Mouse (Mus musculus) midbrain, embryonic 16.5 days (tissue): Measurements from ENCODE around the gene Patj. TPM values are rescaled to one million over a fixed set of nuclear protein-coding genes. Genes with fewer than 3 reads are reported as not detected.
A peak's percentile ranks its signal among the peaks of the same experiment; 100 is the strongest.

ENCODE experiments used
- ATAC-seq: fragments of 200-750 bp; cut with Nextera tagmentation; 2 replicates; pipeline ENCODE4 v1.8.0; 2017; ENCODE audit warnings: moderate TSS enrichment
- H3K27ac ChIP-seq: fragments of 300-500 bp; sonication (generic); 2 replicates; pipeline ENCODE4 v1.5.1; 2014; ENCODE audit warnings: mild to moderate bottlenecking, low read length, mixed read lengths
- H3K27me3 ChIP-seq: fragments of 300-500 bp; sonication (generic); 2 replicates; pipeline ENCODE4 v1.6.1; 2014; ENCODE audit warnings: low read depth, low read length, mixed read lengths; ENCODE audit not compliant: control insufficient read depth, insufficient read depth
- H3K36me3 ChIP-seq: fragments of 300-500 bp; sonication (generic); 2 replicates; pipeline ENCODE4 v1.6.1; 2014; ENCODE audit warnings: mild to moderate bottlenecking, low read length, moderate library complexity, mixed read lengths; ENCODE audit not compliant: control insufficient read depth, insufficient read depth
- H3K4me1 ChIP-seq: fragments of 300-500 bp; sonication (generic); 2 replicates; pipeline ENCODE4 v1.6.1; 2014; ENCODE audit warnings: mild to moderate bottlenecking, low read length, mixed read lengths; ENCODE audit not compliant: control insufficient read depth, insufficient read depth
- H3K4me2 ChIP-seq: fragments of 300-500 bp; sonication (generic); 2 replicates; pipeline ENCODE4 v1.6.1; 2014; ENCODE audit warnings: mild to moderate bottlenecking, low read length, mixed read lengths
- H3K4me3 ChIP-seq: fragments of 300-500 bp; sonication (generic); 2 replicates; pipeline ENCODE4 v1.5.1; 2014; ENCODE audit warnings: low read depth, mild to moderate bottlenecking, low read length, moderate library complexity, mixed read lengths
- H3K9ac ChIP-seq: fragments of 300-500 bp; sonication (generic); 2 replicates; pipeline ENCODE4 v1.6.1; 2014; ENCODE audit warnings: low read depth, low read length, mixed read lengths
- H3K9me3 ChIP-seq: fragments of 300-500 bp; sonication (generic); replicated peaks from 2 replicates; pipeline ENCODE4 v1.6.1; 2014; ENCODE audit warnings: mild to moderate bottlenecking, low read length, mixed read lengths; ENCODE audit not compliant: control insufficient read depth, poor library complexity, severe bottlenecking
- WGBS: fragments of 180-500 bp; shearing (Covaris S2); extraction: QIAGEN DNeasy Blood & Tissue Kit; methylation state at CpG from one replicate; pipeline ENCODE4 v1.1.7; 2014; 5-methylcytosine and 5-hydroxymethylcytosine counted together
- polyA plus RNA-seq: library from polyadenylated mRNA; unstranded; fragments of >200 nt; fragmentation: Nextera tagmentation; extraction: Ambion mirVana; gene quantifications from 2 replicates; pipeline ENCODE4 v1.2.1, GENCODE M21; 2015

Gene Patj
- polyA plus RNA-seq, 1 experiment from 2014 or later: 9.9 TPM

DNA sequence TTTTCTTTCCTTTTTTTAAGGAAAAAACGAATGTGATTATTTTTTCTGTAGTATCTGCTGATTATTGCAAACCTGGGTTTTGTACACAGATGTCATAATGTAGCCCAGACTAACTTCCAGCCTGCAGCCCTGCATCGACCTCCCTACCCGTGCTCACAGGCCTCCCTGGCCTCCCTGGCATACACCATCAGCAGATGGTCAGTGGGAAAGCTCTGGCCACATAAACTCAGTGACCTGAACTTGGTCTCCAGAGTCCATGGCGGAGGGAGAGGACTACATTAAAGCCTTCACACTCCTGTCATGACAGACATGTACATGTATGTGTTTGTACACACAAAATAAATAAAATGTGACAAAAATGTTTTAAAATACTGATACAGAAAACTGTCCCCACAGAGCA is 190.7 kb downstream of the Patj start:
- Histone ChIP-seq H3K27me3 (no peaks in the 10 kb centered on the region), H3K4me1 (no peaks in the 10 kb centered on the region), H3K4me3 (no peak overlapping the region), H3K4me2 (no peak overlapping the region), H3K36me3 (no peaks in the 10 kb centered on the region), H3K27ac (no peak overlapping the region), H3K9me3 (no peaks in the 10 kb centered on the region), H3K9ac (no peak overlapping the region)
- 70% methylated on average over 4 of the region's 4 CpGs for WGBS
- ATAC-seq: no peak

DNA sequence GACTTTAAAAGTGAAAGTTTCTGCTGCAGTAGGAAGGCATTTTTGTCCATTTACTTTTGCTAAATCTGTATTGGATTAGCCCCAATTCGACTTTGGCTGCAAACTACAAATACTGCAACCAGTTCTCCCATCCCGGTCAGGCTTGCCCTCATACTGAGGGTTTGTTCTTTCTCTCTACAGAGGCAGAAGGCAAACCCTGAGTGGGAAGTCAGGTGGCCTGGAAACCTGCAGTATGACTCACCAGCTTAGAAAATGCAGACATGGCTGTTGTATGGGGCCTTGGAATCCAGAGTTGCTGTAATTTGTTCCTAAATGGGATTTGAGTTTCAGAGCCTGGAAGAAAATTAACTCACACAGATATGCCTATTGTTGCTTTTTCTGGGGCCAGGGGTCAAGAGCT is 192.1 kb downstream of the Patj start:
- H3K9ac ChIP-seq: no peak overlapping the region
- H3K36me3 ChIP-seq: no peaks in the 10 kb centered on the region
- ATAC-seq: no peak
- H3K4me2 ChIP-seq: no peak overlapping the region
- 73% methylated on average over 2 of the region's 2 CpGs for WGBS
- H3K27ac ChIP-seq: no peak overlapping the region
- H3K9me3 ChIP-seq: no peaks in the 10 kb centered on the region
- no peak overlapping the region for H3K4me3 ChIP-seq
- H3K27me3 ChIP-seq: no peaks in the 10 kb centered on the region
- H3K4me1 ChIP-seq: no peaks in the 10 kb centered on the region

DNA sequence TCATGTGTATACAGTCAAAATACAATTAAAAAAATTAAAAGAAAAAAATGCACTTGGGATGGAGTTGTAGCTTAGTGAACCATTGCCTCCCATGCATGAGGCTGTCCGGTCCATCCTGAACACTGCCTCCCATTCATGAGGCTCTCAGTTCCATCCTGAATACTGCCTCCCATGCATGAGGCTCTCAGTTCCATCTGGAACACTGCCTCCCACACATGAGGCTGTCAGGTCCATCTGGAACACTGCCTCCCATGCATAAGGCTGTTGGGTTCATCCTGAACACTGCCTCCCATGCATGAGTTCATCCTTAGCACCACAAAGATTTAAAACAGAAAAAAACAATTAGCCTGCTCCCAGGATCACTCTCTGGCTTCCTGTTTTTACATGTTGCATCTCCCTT is 198.4 kb downstream of the Patj start:
- no peaks in the 10 kb centered on the region for H3K27me3 ChIP-seq
- ATAC-seq: no peak
- 94% methylated on average over 1 of the region's 1 CpGs for WGBS

DNA sequence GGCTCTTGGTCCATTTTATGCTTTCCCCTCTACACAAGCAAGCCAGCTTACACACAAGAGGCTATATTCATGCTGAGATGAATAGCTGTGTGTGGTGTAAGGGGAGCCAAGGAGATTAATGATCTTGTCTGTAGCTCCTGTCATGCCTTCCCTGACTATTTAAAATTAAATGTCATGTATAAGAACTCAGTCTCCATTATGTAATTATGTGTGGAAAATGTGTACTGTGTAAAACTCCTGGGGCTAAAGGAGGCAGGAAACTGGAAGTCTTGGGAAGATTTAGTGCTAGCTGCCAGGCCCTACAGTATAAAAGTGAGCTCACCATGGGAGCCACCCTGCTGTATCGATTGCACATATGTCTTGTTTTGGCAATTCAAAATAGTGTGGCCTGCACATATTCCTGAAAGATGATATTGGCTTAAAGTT is 203.0 kb downstream of the Patj start:
- WGBS: 44% methylated on average over 1 of the region's 1 CpGs
- Histone ChIP-seq H3K9ac (no peak overlapping the region), H3K27ac (no peak overlapping the region), H3K4me2 (no peak overlapping the region), H3K4me3 (no peak overlapping the region), H3K4me1 (peaks cover 7% of the 10 kb centered on the region), H3K27me3 (no peaks in the 10 kb centered on the region), H3K36me3 (no peaks in the 10 kb centered on the region), H3K9me3 (no peaks in the 10 kb centered on the region)
- ATAC-seq: peak; percentile 66; the same call in 1 of the 2 replicates

More for the DNA sequence above, 198.4 kb downstream of the Patj start:
- Histone ChIP-seq H3K36me3 (no peaks in the 10 kb centered on the region), H3K4me3 (no peak overlapping the region), H3K4me2 (no peak overlapping the region), H3K9ac (no peak overlapping the region), H3K9me3 (no peaks in the 10 kb centered on the region), H3K4me1 (peaks cover 5% of the 10 kb centered on the region; the same call in 1 of the 2 replicates), H3K27ac (no peak overlapping the region)

DNA sequence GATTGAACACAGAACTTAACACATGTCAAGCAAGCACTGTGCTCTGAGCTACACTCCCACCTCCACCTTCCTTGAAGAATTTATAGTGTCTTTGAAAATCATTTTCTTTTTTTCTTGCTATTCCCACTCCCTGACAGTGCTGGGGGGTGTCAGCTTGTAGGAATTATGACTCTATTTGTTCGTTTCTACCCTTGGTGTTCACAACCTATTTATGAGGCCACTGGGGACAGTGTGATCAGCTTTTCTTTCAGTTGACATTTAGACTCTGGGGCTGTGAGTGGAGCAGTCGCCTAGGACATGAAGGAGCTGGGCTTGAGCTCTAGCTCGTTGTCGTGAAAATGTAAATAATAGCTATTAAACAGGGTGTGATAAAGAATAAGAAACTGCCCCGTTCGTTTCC is 203.8 kb downstream of the Patj start:
- no peaks in the 10 kb centered on the region for H3K9me3 ChIP-seq
- H3K4me1 ChIP-seq: peaks cover 7% of the 10 kb centered on the region
- H3K4me3 ChIP-seq: no peak overlapping the region
- no peak overlapping the region for H3K9ac ChIP-seq
- H3K27me3 ChIP-seq: no peaks in the 10 kb centered on the region
- WGBS: 63% methylated on average over 6 of the region's 6 CpGs
- no peak overlapping the region for H3K27ac ChIP-seq
- ATAC-seq: no peak
- no peaks in the 10 kb centered on the region for H3K36me3 ChIP-seq
- no peak overlapping the region for H3K4me2 ChIP-seq

DNA sequence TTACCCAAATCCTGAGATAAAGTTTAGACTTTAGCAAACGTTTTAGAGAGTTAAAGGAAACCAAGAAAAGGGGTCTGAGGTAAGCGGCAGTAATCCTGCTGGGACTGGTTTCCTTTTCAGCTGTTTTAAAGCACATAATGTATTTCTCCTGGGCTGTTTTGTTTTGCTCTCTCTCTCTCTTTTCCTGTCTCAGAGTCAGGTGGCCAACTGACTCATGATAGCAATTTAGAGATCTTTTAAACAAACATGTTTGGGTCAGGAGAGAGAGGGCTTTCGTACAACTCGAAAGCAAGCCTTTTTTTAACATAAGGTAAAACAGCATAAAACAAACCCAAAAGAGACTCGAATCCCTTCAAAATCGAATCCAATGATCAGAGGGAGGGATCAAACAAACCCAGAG is 207.5 kb downstream of the Patj start:
- H3K4me3 ChIP-seq: no peak overlapping the region
- peaks cover 7% of the 10 kb centered on the region for H3K4me1 ChIP-seq
- no peaks in the 10 kb centered on the region for H3K27me3 ChIP-seq
- WGBS: 71% methylated on average over 6 of the region's 6 CpGs
- H3K9me3 ChIP-seq: no peaks in the 10 kb centered on the region
- no peak overlapping the region for H3K27ac ChIP-seq
- no peak overlapping the region for H3K4me2 ChIP-seq
- no peak for ATAC-seq
- H3K36me3 ChIP-seq: no peaks in the 10 kb centered on the region
- no peak overlapping the region for H3K9ac ChIP-seq

DNA sequence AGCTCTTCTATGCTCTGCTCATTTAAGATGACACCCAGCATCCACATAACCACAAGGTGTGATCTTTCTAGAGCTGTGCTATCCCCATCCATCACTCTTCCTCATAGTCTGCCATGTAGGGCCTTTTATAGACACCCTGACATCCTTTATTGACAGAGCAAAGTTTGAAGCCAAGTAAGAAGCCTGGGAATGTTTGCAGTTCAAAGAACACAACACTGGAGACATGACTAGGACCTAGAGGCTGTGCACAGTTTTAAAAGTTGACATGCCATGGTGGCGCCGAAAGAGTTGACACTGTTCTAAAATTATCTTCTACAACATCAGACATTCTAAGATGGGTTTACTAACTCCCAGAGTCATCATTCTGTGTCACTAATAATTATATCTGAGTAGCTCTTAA is 214.9 kb downstream of the Patj start:
- Histone ChIP-seq H3K4me3 (no peak overlapping the region), H3K4me2 (no peak overlapping the region), H3K36me3 (no peaks in the 10 kb centered on the region), H3K9ac (no peak overlapping the region), H3K4me1 (no peaks in the 10 kb centered on the region), H3K9me3 (no peaks in the 10 kb centered on the region), H3K27ac (no peak overlapping the region), H3K27me3 (no peaks in the 10 kb centered on the region)
- ATAC-seq: no peak
- WGBS: 89% methylated on average over 2 of the region's 2 CpGs

DNA sequence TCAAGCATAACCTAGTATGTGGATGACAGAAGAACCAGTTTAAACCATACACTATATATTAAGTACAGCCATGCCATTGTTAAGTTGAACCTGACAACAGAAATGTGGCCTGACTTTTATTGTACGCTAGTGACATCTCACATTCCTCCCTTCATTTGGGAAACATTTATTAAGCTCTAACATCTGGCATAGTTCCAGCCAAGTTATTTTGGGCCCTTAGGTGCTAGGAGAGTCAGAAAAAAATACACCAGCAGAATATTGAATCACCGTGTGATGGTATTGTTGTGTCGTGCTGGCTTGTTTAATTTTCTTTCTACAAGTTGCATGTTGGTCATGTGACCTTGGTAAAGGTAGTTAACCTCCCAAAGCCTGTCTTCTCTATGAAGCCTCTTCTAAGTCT is 218.8 kb downstream of the Patj start:
- no peak for ATAC-seq
- no peak overlapping the region for H3K9ac ChIP-seq
- no peaks in the 10 kb centered on the region for H3K36me3 ChIP-seq
- no peak overlapping the region for H3K4me3 ChIP-seq
- H3K9me3 ChIP-seq: no peaks in the 10 kb centered on the region
- 91% methylated on average over 3 of the region's 3 CpGs for WGBS
- no peak overlapping the region for H3K27ac ChIP-seq
- no peaks in the 10 kb centered on the region for H3K4me1 ChIP-seq
- H3K4me2 ChIP-seq: no peak overlapping the region
- no peaks in the 10 kb centered on the region for H3K27me3 ChIP-seq

DNA sequence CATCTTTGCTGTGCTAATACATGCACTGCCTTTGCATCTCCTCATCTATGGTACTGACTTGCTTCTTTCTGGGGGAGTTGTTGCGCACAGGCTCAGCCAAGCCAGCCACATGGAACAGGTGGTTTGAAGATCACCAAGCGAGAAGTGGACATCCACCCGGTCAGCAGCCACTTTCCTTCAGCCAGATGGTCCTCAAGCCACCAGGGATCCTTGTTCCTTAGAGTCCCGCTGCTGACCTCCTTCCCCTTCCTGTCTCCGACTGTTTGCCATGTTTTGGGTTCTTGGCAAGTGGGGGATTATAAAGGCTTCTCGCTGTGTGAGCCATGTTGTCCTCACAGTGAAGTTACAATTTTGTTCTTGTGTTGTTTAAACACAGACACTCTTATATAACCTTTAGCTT is 223.6 kb downstream of the Patj start:
- ATAC-seq: no peak
- 90% methylated on average over 6 of the region's 6 CpGs for WGBS
- H3K4me1 ChIP-seq: no peaks in the 10 kb centered on the region; the same call in 1 of the 2 replicates
- no peak overlapping the region for H3K4me2 ChIP-seq
- H3K9me3 ChIP-seq: no peaks in the 10 kb centered on the region
- H3K27ac ChIP-seq: no peak overlapping the region
- H3K27me3 ChIP-seq: no peaks in the 10 kb centered on the region
- no peak overlapping the region for H3K9ac ChIP-seq
- no peaks in the 10 kb centered on the region for H3K36me3 ChIP-seq
- no peak overlapping the region for H3K4me3 ChIP-seq
